Mouse (Mus musculus) ES-Bruce4 (cell line): Measurements from ENCODE around the gene Ccdc113.

Source experiments
- CTCF ChIP-seq: IDR thresholded peaks from one replicate; pipeline ENCODE4 v1.8.1; 2011; ENCODE audit warnings: low read depth, low read length
- EP300 ChIP-seq: IDR thresholded peaks from 2 replicates; pipeline ENCODE4 v1.6.1; 2011; ENCODE audit warnings: low read depth, low read length; ENCODE audit not compliant: insufficient read depth
- POLR2A ChIP-seq: IDR thresholded peaks from one replicate; pipeline ENCODE4 v1.8.1; 2011; ENCODE audit warnings: low read length; ENCODE audit not compliant: insufficient read depth

- TF ChIP-seq CTCF (no peak), EP300 (no peak), POLR2A (no peak)
Observed at GRCm38 (mm10) chr8:95513219-95513618, 20.7 kb upstream of the Ccdc113 start.
